Mouse (Mus musculus): ENCODE measurements at regions not wholly inside any gene's neighbourhood (a gene's known extent, or its start where the extent isn't known, plus 50 kb on each side); places are given as distances from the start of the nearest gene placed in this dataset.
"Not testable (repeated sequence)": the region's sequence is repeated elsewhere in the genome, so short reads cannot be mapped to it uniquely, and the experiment has no call there.

DNA sequence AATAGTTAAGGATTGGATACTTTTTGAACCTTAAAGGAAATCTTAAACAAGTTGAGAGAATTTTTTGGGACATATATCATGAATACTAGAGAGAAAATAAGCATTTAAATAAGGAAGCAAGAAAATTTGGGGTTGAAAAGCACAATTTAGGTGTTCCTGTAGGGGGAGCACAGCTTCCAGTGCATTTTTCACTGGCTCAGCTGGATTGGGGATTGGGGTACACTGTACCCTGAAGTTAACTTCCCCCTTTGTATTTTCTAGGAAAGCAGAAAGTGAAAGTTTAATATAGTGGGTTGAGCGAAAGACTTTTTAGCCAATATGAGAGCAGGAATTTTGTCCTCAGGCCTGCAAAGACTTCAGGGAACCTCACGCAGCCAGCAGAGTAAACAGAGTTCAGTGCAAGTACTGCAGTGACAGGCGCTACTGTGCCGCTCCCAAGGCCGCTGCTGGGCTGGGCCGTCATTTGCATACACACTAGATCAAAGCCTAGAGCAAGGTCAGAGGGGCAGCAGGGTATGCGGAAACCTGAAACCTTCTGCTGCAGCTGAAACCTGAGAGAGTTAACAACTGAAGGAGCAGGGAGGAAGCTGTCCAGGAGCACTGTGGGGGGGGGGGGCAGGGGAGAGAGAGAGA, 1111.4 kb downstream of the H2al1n start:
- DNase-seq, result peak; percentile 34

DNA sequence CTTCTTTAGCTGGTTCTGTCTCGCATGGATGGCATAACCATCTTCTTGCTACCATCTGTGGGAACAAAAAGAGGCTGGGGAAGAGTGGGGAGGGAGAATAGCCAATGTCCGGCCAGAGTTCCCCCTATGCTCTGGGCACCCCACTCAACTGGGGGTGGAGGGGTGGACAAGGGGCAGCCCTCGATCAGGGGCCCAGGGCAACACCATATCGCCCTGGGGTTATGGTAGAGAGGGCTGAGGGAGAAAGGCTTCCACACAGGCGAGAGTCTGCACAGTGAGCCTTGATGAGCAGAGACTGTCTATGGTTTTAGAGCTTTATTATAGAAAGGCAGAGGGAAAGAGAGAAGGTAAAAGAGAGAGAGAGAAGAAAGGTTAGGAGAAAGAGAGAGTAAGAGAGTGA, 1112.0 kb downstream of the H2al1n start:
- DNase-seq, result no peak

DNA sequence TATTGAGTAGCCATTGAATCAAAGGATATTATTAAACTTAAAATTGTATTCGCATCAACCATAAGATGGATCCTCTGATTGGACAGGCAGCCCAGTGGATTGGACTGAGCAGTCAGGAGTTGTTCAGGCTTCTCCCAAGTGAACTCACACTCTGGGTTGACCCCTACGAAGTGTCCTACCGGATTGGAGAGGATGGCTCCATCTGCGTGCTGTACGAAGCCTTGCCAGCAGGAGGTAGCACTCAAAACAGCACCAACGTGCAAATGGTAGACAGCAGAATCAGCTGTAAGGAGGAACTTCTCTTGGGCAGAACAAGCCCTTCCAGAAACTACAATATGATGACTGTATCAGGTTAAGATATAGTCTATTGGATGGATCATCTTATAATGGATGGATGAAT, 1154.2 kb downstream of the H2al1n start:
- not testable (repeated sequence) for DNase-seq

Data from adrenal gland, postnatal 25 days (tissue).